Mouse (Mus musculus): Measurements from ENCODE around the gene Get4.

Get4 gene

DNA sequence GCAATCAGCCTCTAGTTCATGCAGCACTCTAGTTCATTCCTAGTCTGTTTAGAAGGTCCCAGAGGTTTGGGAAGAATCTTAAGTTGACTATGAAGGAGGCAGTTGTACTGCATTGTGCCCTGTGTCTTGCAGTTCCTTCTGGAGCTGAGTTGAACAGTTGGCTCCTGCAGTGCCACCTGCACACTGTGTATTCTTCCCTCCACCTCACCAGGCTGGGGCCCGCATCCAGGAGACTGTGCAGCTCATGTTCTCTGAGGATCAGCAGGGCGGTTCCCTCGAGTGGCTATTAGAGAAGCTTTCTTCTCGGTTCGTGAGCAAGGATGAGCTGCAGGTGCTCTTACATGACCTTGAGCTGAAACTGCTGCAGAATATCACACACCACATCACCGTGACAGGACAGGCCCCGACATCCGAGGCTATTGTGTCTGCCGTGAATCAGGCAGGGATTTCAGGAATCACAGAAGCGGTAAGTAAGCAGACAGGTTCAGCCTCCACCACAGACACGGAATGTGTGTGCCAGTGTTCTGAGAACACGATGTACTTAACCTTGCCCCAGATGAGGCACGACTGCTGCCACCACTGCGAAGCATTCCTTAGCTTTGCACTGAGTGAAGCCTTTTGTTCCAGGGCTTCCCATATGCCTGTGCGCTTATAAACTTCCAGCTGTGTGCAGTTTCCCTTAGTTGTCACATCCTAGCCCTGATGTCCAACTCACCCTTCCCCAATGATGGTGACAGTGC, 10.9 kb upstream of the Get4 start:
- in situ Hi-C loops (cut with MboI, MseI): no loop called here

DNA sequence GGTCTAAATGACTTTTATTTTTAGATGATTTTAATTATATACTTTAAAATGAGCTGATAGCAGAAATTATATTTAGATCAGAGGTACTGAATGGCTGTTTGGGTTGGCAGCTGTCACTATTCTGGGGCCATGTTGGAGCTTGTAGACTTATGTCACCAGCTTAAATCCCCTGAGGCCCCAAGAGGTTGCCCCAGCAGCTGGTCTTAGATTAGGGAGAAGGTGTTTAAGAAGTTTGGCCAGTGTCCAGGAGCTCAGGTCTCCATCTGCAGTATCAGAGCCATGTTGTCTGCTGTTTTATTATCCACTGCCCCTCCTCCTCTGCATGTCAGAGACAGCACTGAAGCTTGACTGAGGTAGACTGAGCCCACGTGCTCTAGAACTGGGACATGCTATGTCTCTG, 8.7 kb upstream of the Get4 start:
- in situ Hi-C loops (cut with MboI, MseI): no loop called here

DNA sequence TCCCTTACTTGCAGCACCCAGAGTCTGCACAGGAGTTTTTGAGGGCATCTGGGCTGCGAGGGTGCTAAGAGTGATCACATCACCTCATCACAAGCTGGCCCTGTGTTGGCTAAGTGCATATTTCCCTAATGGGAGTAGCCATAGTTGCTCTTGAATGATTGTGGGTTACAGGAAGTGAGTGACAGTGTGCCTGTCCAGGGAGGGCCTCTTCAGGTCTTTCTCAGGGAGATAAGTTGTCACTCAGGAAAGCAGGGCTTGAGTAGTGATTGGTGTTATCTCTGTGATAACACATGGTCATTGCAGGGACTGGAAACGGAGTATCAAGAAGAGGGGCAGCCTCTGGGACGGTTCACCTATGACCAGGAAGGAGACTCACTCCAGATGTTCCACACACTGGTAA, 4.4 kb upstream of the Get4 start:
- in situ Hi-C loops (cut with MboI, MseI): loop anchor here (5.0 kb wide), 2 partner anchors 40 to 90 kb away; no protein-coding TSS in a partner anchor

DNA sequence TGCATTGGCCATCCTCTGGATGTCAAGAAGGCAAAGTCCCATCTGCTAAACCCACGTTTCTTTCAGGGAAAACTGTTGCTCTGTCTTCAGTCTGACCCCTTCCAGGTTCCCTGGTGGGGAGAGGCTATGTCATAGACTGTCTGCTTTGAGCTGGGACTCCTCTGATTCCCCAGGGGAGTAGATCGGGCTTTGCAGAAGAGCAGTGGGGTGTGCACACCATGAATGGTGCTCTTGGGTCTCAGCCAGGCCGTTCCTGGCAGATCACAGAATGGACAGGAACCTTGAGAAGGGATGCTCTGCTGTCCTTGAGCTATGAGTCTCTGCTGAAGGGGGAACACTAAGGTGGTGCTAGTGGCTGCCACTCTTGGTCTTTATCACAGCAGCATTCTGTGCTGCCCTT, 3.3 kb upstream of the Get4 start:
- in situ Hi-C loops (cut with MboI, MseI): loop anchor here (5.0 kb wide), 2 partner anchors 42 to 92 kb away; no protein-coding TSS in a partner anchor

DNA sequence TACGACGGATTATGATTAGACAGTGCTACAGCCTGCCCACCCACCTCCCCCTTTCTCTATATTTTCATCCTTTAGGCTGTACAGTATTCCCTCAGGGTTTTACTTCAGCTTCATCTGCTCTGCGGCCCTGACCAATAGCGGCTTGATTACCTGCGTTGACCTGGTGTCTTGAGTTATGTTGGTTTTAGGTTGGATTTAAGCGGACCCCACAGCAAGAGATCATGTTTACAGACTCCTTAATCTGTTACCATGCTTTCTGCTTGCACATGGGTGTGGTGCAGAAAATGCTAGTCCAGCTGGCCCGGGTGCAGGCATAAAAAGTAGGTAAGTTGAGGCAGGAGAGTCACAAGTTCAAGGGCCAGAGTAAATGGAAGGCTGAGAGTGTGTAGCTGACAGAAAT, 845 bp upstream of the Get4 start:
- in situ Hi-C loops (cut with MboI, MseI): no loop called here

DNA sequence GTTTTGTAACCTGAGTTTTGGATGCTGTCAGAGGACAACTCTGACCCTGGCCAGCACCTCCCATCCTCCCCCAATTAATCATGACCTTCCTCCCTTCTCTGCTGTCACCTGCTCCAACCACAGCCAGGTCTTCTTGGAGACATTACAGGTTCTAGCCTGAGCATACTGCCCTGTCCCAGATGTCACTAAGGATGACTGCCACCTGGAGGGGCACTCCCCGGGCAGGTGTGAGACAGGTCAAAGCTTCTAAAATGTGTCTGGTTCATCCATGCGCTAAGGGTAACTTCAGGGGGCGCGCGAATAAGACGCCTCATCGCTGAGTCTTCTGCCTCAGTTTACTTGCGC, 416 bp upstream of the Get4 start:
- in situ Hi-C loops (cut with MboI, MseI): no loop called here

DNA sequence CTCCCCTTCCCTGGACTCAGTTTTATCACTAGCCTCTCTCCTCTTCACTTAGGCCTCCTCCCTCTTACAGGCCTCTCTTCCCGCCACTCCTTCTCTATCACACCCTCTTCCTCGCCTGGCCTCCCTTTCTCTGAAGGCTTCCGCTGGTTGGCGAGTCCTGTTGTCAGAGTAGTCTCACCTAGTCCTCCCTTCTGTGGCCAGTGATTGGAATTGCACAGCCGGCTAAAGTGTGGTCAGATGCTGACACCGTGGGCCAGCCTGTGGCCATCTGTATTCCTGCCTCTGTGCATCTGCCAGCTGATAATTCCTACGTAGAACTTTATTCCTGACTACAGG, 754 bp downstream of the Get4 start:
- in situ Hi-C loops (cut with MboI, MseI): no loop called here

DNA sequence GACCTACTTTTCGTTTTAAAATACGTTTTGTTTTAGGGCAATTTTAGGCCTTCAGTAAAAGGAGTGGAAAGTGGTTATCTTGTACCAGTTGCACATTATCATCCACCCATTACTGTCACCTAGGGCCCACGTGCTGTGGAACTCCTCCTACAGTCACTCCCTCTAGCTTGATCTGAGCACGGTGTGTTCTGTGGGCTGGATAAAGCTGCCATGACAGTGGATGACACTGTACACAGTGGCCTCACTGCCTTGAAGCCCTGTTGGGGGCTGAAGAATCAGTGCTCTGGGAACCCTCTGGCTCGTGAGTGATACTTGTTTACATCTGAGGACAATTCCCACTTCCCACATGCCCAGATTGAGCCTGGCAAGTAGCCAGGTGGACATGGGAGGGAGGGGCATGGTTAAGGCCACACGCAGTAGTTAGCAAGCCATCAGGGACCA, 1.2 kb downstream of the Get4 start:
- in situ Hi-C loops (cut with MboI, MseI): no loop called here

DNA sequence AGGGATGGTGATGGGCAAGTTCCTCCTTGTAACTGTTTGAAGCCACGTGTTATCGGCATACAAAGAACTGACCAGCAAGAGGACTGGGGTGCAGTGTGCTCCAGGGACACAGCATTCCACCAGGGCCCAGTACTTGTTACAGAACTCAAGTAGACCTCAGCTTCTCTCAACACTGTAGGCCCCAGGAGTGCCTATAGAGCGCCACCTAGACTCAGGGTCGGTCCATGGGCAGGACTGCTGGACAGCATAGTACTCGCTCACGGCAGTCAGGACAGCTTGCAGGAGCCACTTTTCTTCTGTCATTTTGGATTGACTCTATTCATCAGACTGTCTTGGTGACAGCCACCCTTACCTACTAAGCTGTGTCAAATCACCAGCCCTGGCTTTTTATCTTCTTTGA, 2.8 kb downstream of the Get4 start:
- in situ Hi-C loops (cut with MboI, MseI): no loop called here

DNA sequence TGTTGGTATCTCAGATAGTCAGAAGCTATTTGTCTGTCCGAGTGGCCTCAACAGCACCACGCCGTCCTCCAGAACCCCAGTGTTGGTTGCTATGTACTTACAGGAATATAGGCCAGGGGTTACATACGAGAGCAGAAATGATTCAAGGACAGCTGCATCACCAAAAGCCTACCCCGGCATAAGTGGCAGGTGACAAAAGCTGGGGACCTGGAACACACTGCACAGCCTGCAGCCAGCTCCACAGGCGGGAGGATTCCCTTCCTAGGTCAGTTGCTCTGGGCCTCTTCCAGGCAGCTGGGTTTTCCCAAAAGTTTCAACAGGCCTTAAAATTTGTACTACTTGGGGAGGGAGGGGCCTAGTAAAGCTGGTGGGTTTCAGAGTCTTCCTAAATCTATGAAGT, 3.7 kb downstream of the Get4 start:
- in situ Hi-C loops (cut with MboI, MseI): no loop called here

DNA sequence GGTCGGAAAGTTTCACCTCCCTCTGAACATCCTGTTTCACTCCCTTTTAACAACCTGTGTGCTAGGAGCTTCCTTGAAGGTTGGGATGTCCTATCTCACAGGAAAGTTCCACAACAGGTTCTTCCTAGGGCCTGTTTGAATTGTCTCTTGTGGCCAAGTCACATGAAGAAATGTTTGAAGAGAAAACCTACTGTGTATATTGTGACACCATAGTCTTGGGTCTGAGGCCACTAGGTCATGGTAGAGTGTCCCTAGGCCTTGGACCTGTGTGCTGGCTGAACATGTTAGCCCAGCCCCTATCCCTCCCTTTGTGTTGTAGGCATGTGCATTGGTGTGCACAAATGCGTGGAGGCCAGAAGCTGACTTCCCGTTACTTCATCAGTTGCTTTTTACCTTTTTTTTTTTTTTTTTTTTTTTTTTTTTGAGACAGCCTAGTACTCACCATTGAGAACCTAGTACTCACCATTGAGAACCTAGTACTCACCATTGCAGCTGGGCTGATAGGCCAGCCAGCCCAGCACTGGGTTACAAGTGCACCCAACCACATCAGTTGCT, 4.2 kb downstream of the Get4 start:
- in situ Hi-C loops (cut with MboI, MseI): no loop called here

DNA sequence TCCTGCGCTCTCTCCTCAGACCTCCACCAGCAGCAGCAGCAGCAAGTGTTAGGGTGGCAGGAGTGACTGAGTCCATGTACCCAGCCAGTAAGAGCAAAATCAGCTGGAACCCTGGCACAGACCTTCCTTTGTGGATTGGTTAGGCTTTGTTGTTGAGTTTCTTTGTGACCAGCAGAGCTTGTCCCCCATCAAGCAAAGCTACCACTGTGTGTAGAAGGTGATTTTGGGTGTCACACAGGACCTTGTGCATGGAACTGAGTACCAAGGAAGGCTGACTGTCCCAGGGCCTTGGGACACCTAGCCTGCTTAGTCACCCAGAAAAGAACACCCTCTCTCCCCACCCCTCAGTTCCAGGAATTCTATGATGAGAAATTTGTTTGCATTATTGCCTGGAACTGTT, 5.1 kb downstream of the Get4 start:
- in situ Hi-C loops (cut with MboI, MseI): no loop called here

DNA sequence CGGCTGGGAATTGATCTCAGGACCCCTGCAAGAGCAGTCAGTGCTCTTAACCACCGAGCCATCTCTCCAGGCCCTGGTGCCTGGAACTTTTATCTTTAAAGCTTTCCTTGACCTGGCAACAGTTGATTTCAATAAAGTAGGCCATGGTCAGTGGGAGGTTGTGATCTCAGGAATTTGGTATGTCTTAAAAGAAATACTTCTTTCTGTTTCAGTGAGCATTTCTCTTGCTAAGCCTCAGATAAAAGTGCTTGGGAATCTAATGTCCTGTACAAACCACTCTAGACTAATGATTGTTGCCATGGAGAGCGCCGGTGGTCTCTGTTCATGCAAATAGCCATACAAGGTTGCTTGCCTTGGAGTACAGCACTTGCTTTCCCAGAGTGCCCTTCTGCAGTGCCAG, 5.7 kb downstream of the Get4 start:
- in situ Hi-C loops (cut with MboI, MseI): no loop called here

DNA sequence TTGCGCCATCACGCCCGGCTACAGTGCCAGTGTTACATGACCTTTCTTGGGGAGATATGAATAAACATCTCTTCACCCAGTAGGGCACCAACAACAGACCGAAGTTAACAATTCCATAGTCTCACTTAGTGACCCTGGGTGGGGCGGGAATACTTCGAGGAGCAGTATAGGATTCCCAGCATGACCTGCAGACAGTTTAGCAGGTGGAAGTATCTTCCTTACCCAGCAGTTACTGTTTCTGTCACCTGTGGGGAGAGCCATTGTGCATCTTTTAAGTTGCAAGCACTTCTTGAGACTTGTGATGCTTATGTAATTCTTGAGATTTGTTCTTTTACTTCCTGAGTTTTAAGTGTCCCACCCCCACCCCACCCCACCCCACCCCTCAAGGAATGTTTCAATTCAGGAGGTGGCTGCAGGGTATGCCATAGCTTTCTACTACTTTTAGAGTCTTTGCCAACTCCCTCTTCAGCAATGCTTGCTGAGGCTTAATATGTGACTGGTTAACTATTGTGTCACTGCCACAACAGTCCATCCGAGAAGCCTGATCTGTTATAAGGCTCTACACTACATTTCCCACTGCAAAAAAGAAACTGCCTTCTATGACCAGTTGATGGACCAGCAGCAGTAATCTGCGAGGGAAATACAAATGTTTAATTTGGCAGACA, 6.4 kb downstream of the Get4 start:
- in situ Hi-C loops (cut with MboI, MseI): no loop called here

DNA sequence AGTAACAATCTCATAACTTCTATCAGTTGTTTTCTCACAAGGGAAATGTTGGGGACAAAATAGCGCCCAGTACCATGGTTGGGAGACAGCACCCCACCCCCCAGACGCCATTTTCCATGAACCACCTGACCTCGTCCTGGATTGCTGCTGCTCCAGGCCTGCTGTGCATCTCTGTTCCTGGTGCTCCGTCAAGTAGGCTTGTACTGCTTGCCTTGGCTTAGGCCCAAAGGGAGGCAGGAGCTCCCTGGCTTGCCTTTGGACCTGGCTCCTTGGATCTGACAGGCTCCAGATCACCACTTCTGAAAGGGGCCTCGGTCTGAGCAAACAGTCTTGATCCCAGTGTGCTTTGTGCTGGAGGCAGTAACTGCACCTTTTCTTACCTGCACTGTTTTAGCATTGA, 7.7 kb downstream of the Get4 start:
- in situ Hi-C loops (cut with MboI, MseI): no loop called here

DNA sequence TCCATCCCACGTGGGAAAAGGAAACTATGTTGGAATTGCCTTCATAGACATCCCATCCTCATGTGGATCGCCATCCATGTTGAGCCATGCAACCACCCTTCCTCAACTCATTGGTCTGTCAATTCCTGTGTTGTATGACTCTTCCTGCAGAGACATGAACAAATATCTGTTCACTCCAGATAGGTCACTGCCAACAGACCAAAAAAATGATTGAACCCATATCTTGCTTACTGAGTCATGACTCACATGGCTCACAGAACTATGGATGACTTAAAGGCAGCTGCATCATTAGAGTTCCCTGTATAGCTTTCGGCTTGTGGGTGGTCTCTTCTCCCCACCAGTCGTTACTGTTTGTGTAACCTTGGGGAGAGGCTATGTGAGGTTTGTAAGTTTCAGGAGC, 9.3 kb downstream of the Get4 start:
- in situ Hi-C loops (cut with MboI, MseI): no loop called here

DNA sequence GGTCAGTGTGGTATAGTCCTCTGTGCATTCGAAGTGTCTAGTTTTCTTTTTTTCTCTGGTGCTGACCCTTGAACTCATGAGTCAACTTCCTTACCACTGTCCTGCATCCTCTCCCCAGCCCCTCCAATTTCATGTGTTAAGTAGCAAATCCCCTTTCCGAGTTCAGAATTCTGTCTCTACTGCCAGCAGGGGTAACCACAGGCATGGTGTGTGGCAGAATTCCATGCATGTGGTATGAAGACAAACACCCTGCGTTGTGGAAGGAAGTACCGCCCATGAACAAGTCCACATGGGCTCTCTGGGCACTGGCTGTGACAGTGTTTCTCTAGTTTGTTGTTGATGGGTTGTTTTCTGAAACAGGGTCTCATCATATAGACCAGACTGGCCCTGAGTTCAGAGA, 15.5 kb downstream of the Get4 start:
- in situ Hi-C loops (cut with MboI, MseI): no loop called here

DNA sequence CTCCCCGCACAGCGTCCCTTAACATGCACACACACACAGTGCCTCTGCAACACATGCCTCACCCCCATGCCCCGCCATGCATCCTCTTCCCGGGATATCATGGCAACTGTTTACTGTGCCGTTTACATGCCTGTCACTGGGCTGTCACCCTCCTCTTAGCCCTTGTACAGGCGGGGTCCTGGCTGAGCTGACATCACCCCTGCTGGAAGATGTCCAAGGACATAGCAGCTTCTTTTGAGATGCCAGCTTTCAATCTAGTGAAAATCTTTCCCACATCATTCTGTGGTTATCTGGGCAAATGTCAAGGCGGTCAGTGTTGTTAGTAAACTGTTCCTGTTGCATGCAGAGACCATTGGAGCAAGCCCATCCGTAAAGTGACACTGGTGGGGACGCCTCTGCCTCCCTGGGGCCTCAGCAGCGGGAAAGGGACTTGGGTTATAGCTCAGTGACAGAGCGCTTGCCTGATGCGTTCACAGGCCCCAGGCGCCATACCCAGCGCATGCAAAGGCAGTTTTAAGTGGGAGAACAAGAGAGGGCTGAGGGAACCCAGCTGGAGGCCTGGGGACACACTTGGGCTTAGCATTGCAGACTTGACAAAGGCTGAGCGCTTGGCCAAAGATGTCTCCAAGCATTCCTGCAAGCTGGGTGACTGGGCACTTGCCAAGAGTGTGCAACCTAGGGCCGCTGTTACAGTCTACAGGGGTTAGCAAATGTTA, 18.8 kb downstream of the Get4 start:
- in situ Hi-C loops (cut with MboI, MseI): no loop called here

DNA sequence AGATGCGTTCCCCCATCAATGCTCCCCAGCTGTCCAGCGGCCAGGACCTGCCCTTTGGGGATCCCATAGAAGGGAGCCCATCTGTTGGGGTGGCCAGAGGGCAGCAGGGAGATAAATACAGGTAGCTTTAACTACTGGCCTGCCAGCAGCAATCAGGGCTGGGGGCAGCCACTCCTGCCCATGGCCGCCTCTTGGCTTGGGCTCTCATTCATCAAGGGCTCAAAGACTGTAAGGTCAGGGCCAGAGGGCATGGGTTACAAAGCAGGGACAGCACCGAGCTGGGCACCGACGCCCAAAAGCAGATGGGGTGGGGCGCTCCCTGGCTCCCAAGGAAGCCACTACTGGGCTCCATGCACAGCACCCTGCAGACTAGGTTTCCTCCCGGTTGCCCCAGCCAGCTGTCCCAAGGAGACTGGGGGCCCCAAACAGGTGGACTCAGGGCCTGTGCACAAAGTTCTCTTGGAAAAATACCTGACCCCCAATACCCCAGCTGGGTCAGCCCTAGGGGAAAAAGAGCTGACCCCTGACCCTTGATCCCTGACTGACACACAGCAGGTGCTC, 19.9 kb downstream of the Get4 start:
- in situ Hi-C loops (cut with MboI, MseI): no loop called here

DNA sequence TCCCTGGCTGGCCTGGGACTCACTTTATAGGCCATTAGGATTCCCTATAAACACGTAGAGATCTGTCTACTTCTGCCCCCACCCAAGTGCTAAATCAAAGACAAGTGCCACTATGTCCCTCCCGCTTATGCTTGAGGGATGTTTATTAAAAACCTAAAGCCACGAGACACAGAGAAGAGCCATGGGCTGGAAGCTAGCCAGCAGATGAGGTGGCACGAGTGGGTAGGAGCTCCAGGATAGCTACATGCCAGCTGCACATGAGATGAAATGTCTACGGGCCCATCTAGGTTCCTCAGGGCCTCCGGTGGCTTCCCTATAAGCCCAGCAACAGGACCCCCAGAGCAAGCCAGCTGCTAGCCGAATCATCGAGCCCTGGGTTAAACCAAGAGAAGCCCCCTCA, 25.2 kb downstream of the Get4 start:
- in situ Hi-C loops (cut with MboI, MseI): no loop called here

DNA sequence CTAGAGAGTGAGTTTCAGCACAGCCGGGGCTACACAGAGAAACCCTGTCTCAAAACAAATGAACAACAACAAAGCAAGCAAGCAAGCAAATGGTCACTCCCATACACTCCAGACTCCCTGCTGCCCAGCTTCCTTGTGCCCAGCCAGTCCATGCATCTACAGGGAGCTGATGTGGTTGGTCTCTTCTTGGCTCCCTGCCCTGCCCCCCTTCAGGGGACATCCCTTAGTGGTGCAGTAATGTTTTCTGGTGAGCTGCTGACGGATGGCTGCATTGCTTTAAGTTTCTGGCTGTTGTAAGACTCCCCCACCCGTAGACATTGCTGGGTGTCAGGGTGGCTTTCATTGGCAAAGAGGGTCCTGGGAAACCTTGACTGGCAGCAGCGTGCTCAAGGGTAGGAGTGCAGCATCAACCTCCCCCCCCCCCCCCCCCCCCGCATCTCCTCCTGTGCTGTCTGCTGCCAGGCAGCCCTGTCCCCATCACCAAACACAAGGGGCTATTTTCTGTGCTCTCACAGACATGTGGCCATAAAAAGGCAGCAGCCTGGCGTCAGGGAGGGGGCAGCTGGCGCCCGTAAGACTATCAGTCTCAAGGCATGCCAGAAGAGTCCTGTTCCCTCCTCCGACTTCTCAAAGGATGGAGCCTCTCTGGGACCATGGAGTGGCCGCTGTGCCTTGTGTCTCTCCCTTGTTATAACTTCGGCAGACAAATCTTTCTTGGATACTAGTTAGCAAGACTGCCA, 29.4 kb downstream of the Get4 start:
- in situ Hi-C loops (cut with MboI, MseI): no loop called here

DNA sequence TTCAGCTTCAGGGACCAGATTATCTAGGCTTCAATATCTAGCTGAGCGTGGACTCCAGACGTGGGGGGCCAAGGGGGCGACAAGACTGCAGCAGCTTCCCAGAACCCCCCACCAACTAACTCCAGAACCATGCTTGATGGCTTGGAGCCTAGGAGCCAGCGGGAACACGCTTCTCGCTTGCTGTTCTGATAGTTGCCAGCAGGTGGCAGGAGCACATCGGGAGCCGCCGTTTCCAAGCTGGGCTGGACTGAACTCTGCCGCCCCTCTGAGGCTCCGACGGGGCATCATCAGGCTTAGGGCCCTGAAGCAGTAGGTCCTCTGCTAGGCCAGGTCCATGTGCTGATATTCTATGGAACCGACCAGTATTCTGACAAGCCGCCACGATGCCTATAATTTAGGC, 30.1 kb downstream of the Get4 start:
- in situ Hi-C loops (cut with MboI, MseI): no loop called here
